Mouse (Mus musculus) spleen, adult 2 months (tissue): Measurements from ENCODE around the gene Arhgap30. TPM values are rescaled to one million over a fixed set of nuclear protein-coding genes. Genes with fewer than 3 reads are reported as not detected.

ENCODE experiments used
- DNase-seq, 2 experiments: peaks; one replicate each; pipeline versions ENCODE4 v3.0.0 to v3.0.0-alpha.2; 2012 to 2021; ENCODE audit warnings: low spot score in 2 of 2, low read depth in 1 of 2
- H3K27ac ChIP-seq: fragments of 200-500 bp; 2 replicates; pipeline ENCODE4 v1.5.1; 2012; ENCODE audit warnings: low read length, inconsistent platforms; ENCODE audit not compliant: insufficient read depth
- H3K27me3 ChIP-seq: fragments of 200-500 bp; 2 replicates; pipeline ENCODE4 v1.6.1; 2012; ENCODE audit warnings: mild to moderate bottlenecking, moderate library complexity, low read length, inconsistent platforms; ENCODE audit not compliant: control insufficient read depth, insufficient read depth
- H3K36me3 ChIP-seq: fragments of 200-500 bp; 2 replicates; pipeline ENCODE4 v1.6.1; 2012; ENCODE audit warnings: mild to moderate bottlenecking, low read length, inconsistent platforms; ENCODE audit not compliant: control insufficient read depth, insufficient read depth
- H3K4me1 ChIP-seq: fragments of 200-500 bp; 2 replicates; pipeline ENCODE4 v1.6.1; 2011; ENCODE audit warnings: inconsistent platforms; ENCODE audit not compliant: control insufficient read depth, insufficient read depth, insufficient read length
- H3K4me3 ChIP-seq: fragments of 200-500 bp; 2 replicates; pipeline ENCODE4 v1.5.1; 2011; ENCODE audit warnings: mild to moderate bottlenecking, inconsistent platforms; ENCODE audit not compliant: insufficient read depth, insufficient read length; ENCODE audit errors: extremely low read depth
- CTCF ChIP-seq: fragments of 200-500 bp; IDR thresholded peaks from 2 replicates; pipeline ENCODE4 v1.5.1; 2011; ENCODE audit warnings: mild to moderate bottlenecking, inconsistent platforms; ENCODE audit not compliant: insufficient read depth, insufficient read length, insufficient replicate concordance; ENCODE audit errors: extremely low read depth
- POLR2A ChIP-seq: fragments of 200-500 bp; IDR thresholded peaks from 2 replicates; pipeline ENCODE4 v1.6.1; 2011; ENCODE audit warnings: low read depth, low read length, inconsistent platforms
- WGBS: fragments of 180-500 bp; shearing (Covaris S2); methylation state at CpG from one replicate; pipeline ENCODE4 v1.1.7; 2018; 5-methylcytosine and 5-hydroxymethylcytosine counted together
- polyA plus RNA-seq: library from polyadenylated mRNA; depleted of rRNA; stranded (reverse); fragments of >200 nt; gene quantifications from 2 replicates; pipeline ENCODE4 v1.2.3, GENCODE M21; 2012; rRNA removed

Gene Arhgap30
- polyA plus RNA-seq = 79.5 and 88.3 TPM in 2 replicates

- H3K27me3 ChIP-seq = no peaks in the 10 kb centered on the region
- WGBS = 5% methylated on average over 15 of the region's 15 CpGs
- TF ChIP-seq POLR2A = peak; percentile 83
- TF ChIP-seq CTCF = no peak
- peak within 1 kb of the TSS; percentile 97 for H3K4me3 ChIP-seq
- H3K4me1 ChIP-seq = peaks cover 11% of the 10 kb centered on the region; the same call in 1 of the 2 replicates
- peak within 1 kb of the TSS; percentile 99 for H3K27ac ChIP-seq
- DNase-seq = peak; percentile 92 to 97
- H3K36me3 ChIP-seq = peaks cover 6% of the 10 kb centered on the region; the same call in 1 of the 2 replicates
These were observed at the start of gene Arhgap30 for GRCm38 (mm10) chr1:171388376-171389102. Gene Arhgap30 (plus strand): TSS chr1:171388954.

GRCm38 (mm10) chr1:171342262-171343207 lies 46.2 kb upstream of the Arhgap30 start:
- peaks cover 29% of the 10 kb centered on the region for H3K36me3 ChIP-seq

GRCm38 (mm10) chr1:171343922-171344677 lies 44.7 kb upstream of the Arhgap30 start:
- H3K4me3 ChIP-seq = no peak overlapping the region
- DNase-seq = no peak
- peaks cover 4% of the 10 kb centered on the region; the same call in 1 of the 2 replicates for H3K4me1 ChIP-seq
- TF ChIP-seq CTCF = no peak
- TF ChIP-seq POLR2A = no peak
- H3K27ac ChIP-seq = no peak overlapping the region
- peaks cover 20% of the 10 kb centered on the region for H3K36me3 ChIP-seq
- 90% methylated on average over 8 of the region's 9 CpGs for WGBS
- no peaks in the 10 kb centered on the region for H3K27me3 ChIP-seq

More at GRCm38 (mm10) chr1:171342262-171343207, 46.2 kb upstream of the Arhgap30 start:
- TF ChIP-seq CTCF (no peak), POLR2A (no peak)
- H3K27me3 ChIP-seq = no peaks in the 10 kb centered on the region
- WGBS = 93% methylated on average over 16 of the region's 16 CpGs
- H3K4me3 ChIP-seq = no peak overlapping the region
- no peak for DNase-seq
- peaks cover 4% of the 10 kb centered on the region; the same call in 1 of the 2 replicates for H3K4me1 ChIP-seq
- H3K27ac ChIP-seq = no peak overlapping the region

- no peak for TF ChIP-seq POLR2A
- no peak for TF ChIP-seq CTCF
- Histone ChIP-seq H3K36me3 (peaks cover 17% of the 10 kb centered on the region), H3K27ac (no peak overlapping the region), H3K27me3 (no peaks in the 10 kb centered on the region), H3K4me1 (peaks cover 4% of the 10 kb centered on the region; the same call in 1 of the 2 replicates), H3K4me3 (no peak overlapping the region)
- no peak for DNase-seq
- WGBS = 72% methylated on average over 9 of the region's 9 CpGs
These were observed 44.0 kb upstream of the Arhgap30 start for GRCm38 (mm10) chr1:171344715-171345114.

GRCm38 (mm10) chr1:171345225-171346094 lies 43.3 kb upstream of the Arhgap30 start, which contains the start of the genes Nit1 and Pfdn2:
Gene Nit1 (minus strand): TSS chr1:171345646.
Gene Pfdn2 (plus strand): TSS chr1:171345670.
- H3K27me3 ChIP-seq = no peaks in the 10 kb centered on the region
- DNase-seq = peak; percentile 71 to 88
- TF ChIP-seq CTCF (no peak), POLR2A (peak; percentile 89)
- peaks cover 4% of the 10 kb centered on the region for H3K4me1 ChIP-seq
- H3K36me3 ChIP-seq = peaks cover 13% of the 10 kb centered on the region
- 1% methylated on average over 53 of the region's 53 CpGs for WGBS
- peak within 1 kb of the TSS; percentile 95 for H3K4me3 ChIP-seq
- H3K27ac ChIP-seq = peak within 1 kb of the TSS; percentile 61
